Mouse (Mus musculus): ENCODE data around the gene Myo6. TPM values are rescaled to one million over a fixed set of nuclear protein-coding genes. Genes with fewer than 3 reads are reported as not detected.
A peak's percentile ranks its signal among the peaks of the same experiment; 100 is the strongest.

Myo6 gene
- polyA plus RNA-seq, 1 experiment from 2014 or later, result 63.8 TPM

DNA sequence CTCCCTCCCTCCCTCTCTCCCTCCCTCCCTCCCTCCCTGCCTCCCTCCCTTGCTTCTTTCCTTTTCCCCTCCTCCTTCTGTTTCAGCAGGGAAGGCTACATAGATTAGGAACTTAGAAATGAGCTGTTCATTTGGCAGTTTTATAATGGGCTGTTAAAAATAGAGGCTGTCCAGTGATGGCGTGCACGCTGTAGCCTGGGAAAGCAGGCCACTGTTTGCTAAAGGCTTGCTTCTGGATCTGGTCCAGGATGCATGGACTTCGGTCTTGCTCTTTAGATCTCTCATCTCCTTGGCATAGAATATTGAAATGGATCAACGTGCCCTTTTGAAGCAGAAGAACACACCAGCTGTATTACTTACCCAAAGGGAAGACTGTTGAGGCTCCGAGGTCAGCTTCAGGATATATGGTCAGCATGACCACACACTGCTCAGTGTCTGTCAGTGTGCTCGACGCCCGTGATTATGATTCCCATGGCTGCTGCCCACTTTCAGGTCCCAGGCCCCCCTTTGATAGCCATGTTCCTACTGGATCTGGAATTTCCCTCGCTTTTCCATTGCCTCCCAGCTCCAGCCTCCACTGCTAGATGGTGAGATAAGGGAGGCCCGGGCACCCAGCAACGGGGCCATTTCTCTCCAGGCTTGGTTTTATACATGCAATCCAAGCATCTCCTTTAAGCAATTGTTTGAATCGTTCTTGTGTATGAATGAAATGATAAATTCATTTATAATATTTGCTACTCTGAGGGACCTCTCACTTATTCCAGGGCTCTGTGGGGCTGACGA is 12.1 kb downstream of the Myo6 start:
- no peak overlapping the region for H3K9ac ChIP-seq (ENCODE audit: low read length)
- WGBS, result 49% methylated on average over 13 of the region's 13 CpGs
- H3K27me3 ChIP-seq (replicated peaks; ENCODE audit: control insufficient read depth, insufficient read depth, low read length), result no peaks in the 10 kb centered on the region
- no peaks in the 10 kb centered on the region for H3K36me3 ChIP-seq (ENCODE audit: control insufficient read depth, insufficient read depth, low read length)
- H3K4me1 ChIP-seq (replicated peaks; ENCODE audit: control insufficient read depth, insufficient read depth, low read length), result peaks cover 19% of the 10 kb centered on the region
- peak; percentile 58 for ATAC-seq (replicated peaks; ENCODE audit: low FRiP score, low TSS enrichment, low read depth)
- no peaks in the 10 kb centered on the region for H3K9me3 ChIP-seq (ENCODE audit: control insufficient read depth, low read length)
- no peak for DNase-seq (ENCODE audit: low spot score)
- H3K27ac ChIP-seq (ENCODE audit: low read depth), result no peak overlapping the region
- no peak overlapping the region for H3K4me3 ChIP-seq (ENCODE audit: low read depth, low read length)
- no peak overlapping the region for H3K4me2 ChIP-seq (ENCODE audit: low read length)

- Histone ChIP-seq H3K27me3 (replicated peaks; ENCODE audit: control insufficient read depth, insufficient read depth, low read length) (no peaks in the 10 kb centered on the region), H3K9ac (ENCODE audit: low read length) (no peak overlapping the region), H3K36me3 (ENCODE audit: control insufficient read depth, insufficient read depth, low read length) (no peaks in the 10 kb centered on the region), H3K27ac (ENCODE audit: low read depth) (no peak overlapping the region), H3K4me2 (ENCODE audit: low read length) (no peak overlapping the region), H3K4me1 (replicated peaks; ENCODE audit: control insufficient read depth, insufficient read depth, low read length) (peaks cover 13% of the 10 kb centered on the region), H3K9me3 (ENCODE audit: control insufficient read depth, low read length) (no peaks in the 10 kb centered on the region), H3K4me3 (ENCODE audit: low read depth, low read length) (no peak overlapping the region)
- ATAC-seq (replicated peaks; ENCODE audit: low FRiP score, low TSS enrichment, low read depth) (no peak), DNase-seq (ENCODE audit: low spot score) (no peak)
- WGBS, result 93% methylated on average over 2 of the region's 2 CpGs
Observed at GRCm38 (mm10) chr9:80178670-80179069, 13.8 kb downstream of the Myo6 start.

DNA sequence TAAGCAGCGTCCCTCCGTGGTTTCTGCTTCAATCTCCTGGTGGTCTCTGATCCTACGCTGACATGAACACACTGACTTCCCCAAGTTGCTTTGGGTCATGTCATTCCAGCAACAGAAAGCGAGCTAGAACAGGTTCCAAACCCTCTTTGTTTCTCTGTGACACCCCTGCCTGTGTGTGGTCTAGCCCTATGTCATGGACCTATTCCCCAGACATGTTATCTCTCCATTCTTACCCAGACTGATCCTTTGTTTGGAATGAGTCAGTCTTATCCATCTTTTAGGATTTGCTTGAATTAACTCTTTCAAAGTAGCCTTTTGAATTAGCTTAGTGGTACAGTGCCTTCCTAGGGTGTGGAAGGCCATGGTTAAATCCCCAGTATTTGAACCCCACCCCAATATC is 14.9 kb downstream of the Myo6 start:
- DNase-seq (ENCODE audit: low spot score) (no peak), ATAC-seq (replicated peaks; ENCODE audit: low FRiP score, low TSS enrichment, low read depth) (no peak)
- Histone ChIP-seq H3K27ac (ENCODE audit: low read depth) (no peak overlapping the region), H3K36me3 (ENCODE audit: control insufficient read depth, insufficient read depth, low read length) (no peaks in the 10 kb centered on the region), H3K9me3 (ENCODE audit: control insufficient read depth, low read length) (no peaks in the 10 kb centered on the region), H3K4me3 (ENCODE audit: low read depth, low read length) (no peak overlapping the region), H3K27me3 (replicated peaks; ENCODE audit: control insufficient read depth, insufficient read depth, low read length) (no peaks in the 10 kb centered on the region), H3K4me2 (ENCODE audit: low read length) (no peak overlapping the region), H3K4me1 (replicated peaks; ENCODE audit: control insufficient read depth, insufficient read depth, low read length) (peaks cover 13% of the 10 kb centered on the region), H3K9ac (ENCODE audit: low read length) (no peak overlapping the region)
- 64% methylated on average over 4 of the region's 4 CpGs for WGBS

GRCm38 (mm10) chr9:80180771-80181170 is 15.9 kb downstream of the Myo6 start:
- Histone ChIP-seq H3K9ac (ENCODE audit: low read length) (no peak overlapping the region), H3K27me3 (replicated peaks; ENCODE audit: control insufficient read depth, insufficient read depth, low read length) (no peaks in the 10 kb centered on the region), H3K36me3 (ENCODE audit: control insufficient read depth, insufficient read depth, low read length) (no peaks in the 10 kb centered on the region), H3K4me3 (ENCODE audit: low read depth, low read length) (no peak overlapping the region), H3K9me3 (ENCODE audit: control insufficient read depth, low read length) (no peaks in the 10 kb centered on the region), H3K4me2 (ENCODE audit: low read length) (no peak overlapping the region), H3K27ac (ENCODE audit: low read depth) (no peak overlapping the region), H3K4me1 (replicated peaks; ENCODE audit: control insufficient read depth, insufficient read depth, low read length) (peaks cover 12% of the 10 kb centered on the region)
- no peak for DNase-seq (ENCODE audit: low spot score)
- 90% methylated on average over 5 of the region's 5 CpGs for WGBS
- ATAC-seq (replicated peaks; ENCODE audit: low FRiP score, low TSS enrichment, low read depth), result no peak

DNA sequence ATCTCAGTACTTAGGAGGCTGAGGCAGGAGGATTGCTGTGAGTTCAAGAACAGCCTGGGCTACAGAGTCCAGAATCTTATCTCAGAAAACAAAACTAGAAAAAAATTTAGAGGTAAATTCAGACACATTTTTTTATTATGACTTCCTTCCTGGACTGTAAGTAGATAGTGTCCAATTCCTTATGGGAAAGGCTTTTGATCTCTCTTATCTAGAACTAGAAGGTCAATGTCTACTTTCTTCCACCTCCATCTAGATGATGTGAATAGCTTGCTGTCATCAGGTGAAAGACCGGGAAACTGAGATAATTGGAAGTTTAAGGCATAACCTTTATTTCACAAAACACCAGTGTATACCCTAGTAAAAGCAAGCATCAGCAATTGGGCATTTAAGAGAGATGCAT is 16.9 kb downstream of the Myo6 start:
- Histone ChIP-seq H3K4me2 (ENCODE audit: low read length) (no peak overlapping the region), H3K9ac (ENCODE audit: low read length) (no peak overlapping the region), H3K9me3 (ENCODE audit: control insufficient read depth, low read length) (no peaks in the 10 kb centered on the region), H3K27me3 (replicated peaks; ENCODE audit: control insufficient read depth, insufficient read depth, low read length) (no peaks in the 10 kb centered on the region), H3K4me3 (ENCODE audit: low read depth, low read length) (no peak overlapping the region), H3K36me3 (ENCODE audit: control insufficient read depth, insufficient read depth, low read length) (no peaks in the 10 kb centered on the region), H3K27ac (ENCODE audit: low read depth) (no peak overlapping the region), H3K4me1 (replicated peaks; ENCODE audit: control insufficient read depth, insufficient read depth, low read length) (peaks cover 7% of the 10 kb centered on the region)
- DNase-seq (ENCODE audit: low spot score) (no peak), ATAC-seq (replicated peaks; ENCODE audit: low FRiP score, low TSS enrichment, low read depth) (no peak)
- 79% methylated on average over 1 of the region's 1 CpGs for WGBS

DNA sequence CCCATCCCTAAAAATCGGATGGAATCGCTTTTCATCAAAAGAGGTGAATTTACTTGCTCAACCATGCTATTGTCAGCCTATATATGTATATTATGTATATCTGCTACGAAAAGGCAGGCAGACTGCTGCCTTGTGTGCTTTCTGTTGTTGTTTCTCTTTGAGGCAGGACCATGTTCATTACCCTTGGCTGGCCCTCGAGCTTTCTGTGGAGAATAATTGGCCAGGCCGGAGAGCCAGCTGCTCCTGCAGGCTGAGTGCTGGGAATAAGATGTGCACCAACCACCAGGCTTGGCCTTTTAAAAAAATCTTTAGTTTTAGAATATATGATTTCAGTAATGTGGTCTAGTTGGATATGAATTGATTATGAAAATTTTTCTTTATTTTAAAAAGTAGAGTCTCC is 19.3 kb downstream of the Myo6 start:
- Histone ChIP-seq H3K4me1 (replicated peaks; ENCODE audit: control insufficient read depth, insufficient read depth, low read length) (no peaks in the 10 kb centered on the region), H3K9ac (ENCODE audit: low read length) (no peak overlapping the region), H3K36me3 (ENCODE audit: control insufficient read depth, insufficient read depth, low read length) (no peaks in the 10 kb centered on the region), H3K27ac (ENCODE audit: low read depth) (no peak overlapping the region), H3K9me3 (ENCODE audit: control insufficient read depth, low read length) (no peaks in the 10 kb centered on the region), H3K4me2 (ENCODE audit: low read length) (no peak overlapping the region), H3K27me3 (replicated peaks; ENCODE audit: control insufficient read depth, insufficient read depth, low read length) (no peaks in the 10 kb centered on the region), H3K4me3 (ENCODE audit: low read depth, low read length) (no peak overlapping the region)
- WGBS, result 81% methylated on average over 5 of the region's 5 CpGs
- ATAC-seq (replicated peaks; ENCODE audit: low FRiP score, low TSS enrichment, low read depth) (no peak), DNase-seq (ENCODE audit: low spot score) (no peak)

DNA sequence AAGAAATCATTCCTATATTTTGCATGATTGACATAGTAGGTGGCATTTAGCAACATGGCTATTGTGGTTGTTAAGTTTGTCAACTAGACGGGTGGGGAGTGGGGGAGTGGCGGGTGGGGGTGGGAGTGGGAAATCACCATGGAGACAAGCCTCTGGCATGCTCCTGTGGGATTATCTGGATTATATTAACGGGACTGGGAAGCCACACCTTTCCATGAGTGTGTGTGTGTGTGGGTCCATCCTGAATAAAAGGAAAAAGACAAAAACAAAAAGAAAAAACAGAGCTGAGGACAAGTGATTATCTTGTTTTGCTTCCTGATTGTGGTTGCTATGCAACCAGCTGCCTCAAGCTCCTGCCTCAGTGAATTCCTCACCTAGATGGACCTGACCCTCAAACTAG is 20.9 kb downstream of the Myo6 start:
- Histone ChIP-seq H3K9ac (ENCODE audit: low read length) (no peak overlapping the region), H3K9me3 (ENCODE audit: control insufficient read depth, low read length) (no peaks in the 10 kb centered on the region), H3K4me3 (ENCODE audit: low read depth, low read length) (no peak overlapping the region), H3K4me1 (replicated peaks; ENCODE audit: control insufficient read depth, insufficient read depth, low read length) (no peaks in the 10 kb centered on the region), H3K4me2 (ENCODE audit: low read length) (no peak overlapping the region), H3K27ac (ENCODE audit: low read depth) (no peak overlapping the region), H3K27me3 (replicated peaks; ENCODE audit: control insufficient read depth, insufficient read depth, low read length) (no peaks in the 10 kb centered on the region), H3K36me3 (ENCODE audit: control insufficient read depth, insufficient read depth, low read length) (no peaks in the 10 kb centered on the region)
- no peak for DNase-seq (ENCODE audit: low spot score)
- no peak for ATAC-seq (replicated peaks; ENCODE audit: low FRiP score, low TSS enrichment, low read depth)
- WGBS, result 67% methylated on average over 3 of the region's 3 CpGs

DNA sequence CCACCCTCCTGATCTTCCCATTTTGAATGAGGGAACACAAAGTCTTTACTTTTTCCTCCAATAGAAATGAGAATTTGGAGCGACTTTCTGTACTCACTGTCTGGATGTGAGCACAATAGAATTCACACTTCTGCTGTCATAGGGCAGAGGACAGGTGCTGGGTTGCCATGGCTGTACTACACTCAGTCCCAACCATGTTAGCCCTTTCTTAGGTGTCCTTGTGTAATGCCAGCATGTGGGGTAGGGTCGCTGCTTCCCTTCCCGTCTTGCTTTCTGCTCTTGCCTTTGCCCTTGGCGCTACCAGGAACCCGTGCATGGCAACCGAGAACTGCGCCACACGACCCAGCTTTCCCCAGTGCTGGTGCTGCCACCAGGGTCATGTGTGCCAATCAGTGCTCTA is 21.9 kb downstream of the Myo6 start:
- DNase-seq (ENCODE audit: low spot score), result peak; percentile 35
- Histone ChIP-seq H3K27me3 (replicated peaks; ENCODE audit: control insufficient read depth, insufficient read depth, low read length) (no peaks in the 10 kb centered on the region), H3K27ac (ENCODE audit: low read depth) (no peak overlapping the region), H3K4me1 (replicated peaks; ENCODE audit: control insufficient read depth, insufficient read depth, low read length) (no peaks in the 10 kb centered on the region), H3K9me3 (ENCODE audit: control insufficient read depth, low read length) (no peaks in the 10 kb centered on the region), H3K4me2 (ENCODE audit: low read length) (no peak overlapping the region), H3K9ac (ENCODE audit: low read length) (no peak overlapping the region), H3K4me3 (ENCODE audit: low read depth, low read length) (no peak overlapping the region), H3K36me3 (ENCODE audit: control insufficient read depth, insufficient read depth, low read length) (no peaks in the 10 kb centered on the region)
- 91% methylated on average over 8 of the region's 8 CpGs for WGBS
- no peak for ATAC-seq (replicated peaks; ENCODE audit: low FRiP score, low TSS enrichment, low read depth)

DNA sequence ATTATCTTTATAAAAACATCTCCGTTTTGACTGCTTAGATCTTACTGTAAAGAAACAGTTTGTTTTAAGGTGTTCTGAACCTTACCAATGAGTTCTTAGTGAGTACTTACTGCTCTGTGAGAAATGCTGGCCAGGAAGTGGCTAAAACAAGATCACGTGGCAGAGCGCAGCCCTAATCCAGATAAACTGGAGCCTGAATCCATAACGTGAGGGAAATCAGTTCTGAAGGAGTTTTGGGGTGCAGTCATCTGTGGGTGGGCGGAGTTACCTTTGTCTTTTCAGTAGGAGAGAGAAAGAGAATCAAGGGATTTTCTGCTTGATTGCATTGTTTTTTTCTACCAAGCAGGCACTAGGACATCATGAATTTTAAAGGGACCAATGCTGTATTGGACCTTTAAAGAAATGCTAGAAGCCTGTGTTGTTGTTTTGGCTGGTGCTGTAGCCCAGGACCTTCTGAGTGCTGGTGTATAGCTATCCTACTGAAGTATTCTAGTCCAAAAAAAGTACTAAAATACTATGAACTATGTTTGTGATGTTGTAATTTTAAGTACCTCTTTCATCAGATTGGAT is 23.6 kb downstream of the Myo6 start:
- Histone ChIP-seq H3K4me3 (ENCODE audit: low read depth, low read length) (no peak overlapping the region), H3K9ac (ENCODE audit: low read length) (no peak overlapping the region), H3K4me2 (ENCODE audit: low read length) (no peak overlapping the region), H3K36me3 (ENCODE audit: control insufficient read depth, insufficient read depth, low read length) (no peaks in the 10 kb centered on the region), H3K9me3 (ENCODE audit: control insufficient read depth, low read length) (no peaks in the 10 kb centered on the region), H3K27ac (ENCODE audit: low read depth) (no peak overlapping the region), H3K4me1 (replicated peaks; ENCODE audit: control insufficient read depth, insufficient read depth, low read length) (no peaks in the 10 kb centered on the region), H3K27me3 (replicated peaks; ENCODE audit: control insufficient read depth, insufficient read depth, low read length) (no peaks in the 10 kb centered on the region)
- WGBS, result 61% methylated on average over 5 of the region's 5 CpGs
- no peak for DNase-seq (ENCODE audit: low spot score)
- ATAC-seq (replicated peaks; ENCODE audit: low FRiP score, low TSS enrichment, low read depth), result no peak

Measured in intestine, embryonic 14.5 days (tissue).